Mouse (Mus musculus): ENCODE measurements around the gene Mrps7.

Gene Mrps7

GRCm38 (mm10) chr11:115603476-115604303 lies at the start of gene Mrps7, which contains the start of gene Gga3:
Mrps7 (plus strand) TSS chr11:115603925.
Gga3 (minus strand) TSS chr11:115604051.
- peak; percentile 93 for DNase-seq (ENCODE audit: low spot score)

GRCm38 (mm10) chr11:115555717-115556116 lies 48.0 kb upstream of the Mrps7 start:
- DNase-seq (ENCODE audit: low spot score), result no peak

GRCm38 (mm10) chr11:115563406-115563805 lies 40.3 kb upstream of the Mrps7 start:
- no peak for DNase-seq (ENCODE audit: low spot score)

GRCm38 (mm10) chr11:115564064-115564809 lies 39.5 kb upstream of the Mrps7 start, which contains the start of gene Nup85:
Nup85 (plus strand) TSS chr11:115564434.
- DNase-seq (ENCODE audit: low spot score), result peak; percentile 97

GRCm38 (mm10) chr11:115564961-115565360 lies 38.8 kb upstream of the Mrps7 start:
- DNase-seq (ENCODE audit: low spot score), result no peak

- no peak for DNase-seq (ENCODE audit: low spot score)
Measured at GRCm38 (mm10) chr11:115579080-115579479, 24.6 kb upstream of the Mrps7 start.

- no peak for DNase-seq (ENCODE audit: low spot score)
Measured at GRCm38 (mm10) chr11:115582913-115583606, 20.7 kb upstream of the Mrps7 start.

GRCm38 (mm10) chr11:115584376-115585073 lies 19.2 kb upstream of the Mrps7 start:
- DNase-seq (ENCODE audit: low spot score), result no peak

- no peak for DNase-seq (ENCODE audit: low spot score)
Measured at GRCm38 (mm10) chr11:115585573-115586100, 18.1 kb upstream of the Mrps7 start.

GRCm38 (mm10) chr11:115586403-115586802 lies 17.3 kb upstream of the Mrps7 start:
- no peak for DNase-seq (ENCODE audit: low spot score)

- no peak for DNase-seq (ENCODE audit: low spot score)
Measured at GRCm38 (mm10) chr11:115587984-115588383, 15.7 kb upstream of the Mrps7 start.

- DNase-seq (ENCODE audit: low spot score), result no peak
Measured at GRCm38 (mm10) chr11:115590526-115591075, 13.1 kb upstream of the Mrps7 start.

GRCm38 (mm10) chr11:115595209-115595608 lies 8.5 kb upstream of the Mrps7 start:
- DNase-seq (ENCODE audit: low spot score), result no peak

- no peak for DNase-seq (ENCODE audit: low spot score)
Measured at GRCm38 (mm10) chr11:115598309-115598708, 5.4 kb upstream of the Mrps7 start.

- no peak for DNase-seq (ENCODE audit: low spot score)
Measured at GRCm38 (mm10) chr11:115599722-115600121, 4.0 kb upstream of the Mrps7 start.

GRCm38 (mm10) chr11:115600743-115601142 lies 3.0 kb upstream of the Mrps7 start:
- no peak for DNase-seq (ENCODE audit: low spot score)

- DNase-seq (ENCODE audit: low spot score), result no peak
Measured at GRCm38 (mm10) chr11:115601174-115601573, 2.6 kb upstream of the Mrps7 start.

- DNase-seq (ENCODE audit: low spot score), result no peak
Measured at GRCm38 (mm10) chr11:115603128-115603475, 623 bp upstream of the Mrps7 start.

- DNase-seq (ENCODE audit: low spot score), result no peak
Measured at GRCm38 (mm10) chr11:115604304-115604696, 575 bp downstream of the Mrps7 start.

GRCm38 (mm10) chr11:115606733-115607132 lies 3.0 kb downstream of the Mrps7 start:
- DNase-seq (ENCODE audit: low spot score), result no peak

Data from ovary, postnatal 36 days (tissue).